Mouse (Mus musculus) heart, postnatal 25 days (tissue): ENCODE results near the gene Arhgap45. TPM values are rescaled to one million over a fixed set of nuclear protein-coding genes. Genes with fewer than 3 reads are reported as not detected.

Source experiments
- DNase-seq: peaks from one replicate; pipeline ENCODE4 v3.0.0; 2022; ENCODE audit warnings: low spot score
- intact Hi-C: fragments of 180-260 bp; cut with DNase I; formaldehyde crosslinking; loops from one replicate; pipeline ENCODE4 v1.15.1; 2025
- total RNA-seq, 2 experiments: library from RNA; stranded (reverse); gene quantifications; 2 replicates each; pipeline ENCODE4 v1.2.3; 2021

Gene Arhgap45
- total RNA-seq, 2 experiments from 2014 or later = 4.7 to 4.9 TPM

GRCm38 (mm10) chr10:79985334-79986231, 30.9 kb upstream of the Arhgap45 start:
- DNase-seq = peak; percentile 58

GRCm38 (mm10) chr10:79986232-79986878, 30.1 kb upstream of the Arhgap45 start:
- no peak for DNase-seq
- intact Hi-C loops = loop anchor here (2.0 to 5.0 kb wide), 2 partner anchors 128 to 151 kb away; partner anchors contain the start of genes Atp5d and Stk11

More at GRCm38 (mm10) chr10:79985334-79986231, 30.9 kb upstream of the Arhgap45 start:
- intact Hi-C loops = loop anchor here (2.0 to 5.0 kb wide), 2 partner anchors 129 to 152 kb away; partner anchors contain the start of genes Atp5d and Stk11

- intact Hi-C loops = loop anchor here (2.0 to 5.0 kb wide), 2 partner anchors 128 to 150 kb away; partner anchors contain the start of genes Atp5d and Stk11
- DNase-seq = peak; percentile 71
Measured at GRCm38 (mm10) chr10:79986963-79987362, 29.5 kb upstream of the Arhgap45 start.

DNA sequence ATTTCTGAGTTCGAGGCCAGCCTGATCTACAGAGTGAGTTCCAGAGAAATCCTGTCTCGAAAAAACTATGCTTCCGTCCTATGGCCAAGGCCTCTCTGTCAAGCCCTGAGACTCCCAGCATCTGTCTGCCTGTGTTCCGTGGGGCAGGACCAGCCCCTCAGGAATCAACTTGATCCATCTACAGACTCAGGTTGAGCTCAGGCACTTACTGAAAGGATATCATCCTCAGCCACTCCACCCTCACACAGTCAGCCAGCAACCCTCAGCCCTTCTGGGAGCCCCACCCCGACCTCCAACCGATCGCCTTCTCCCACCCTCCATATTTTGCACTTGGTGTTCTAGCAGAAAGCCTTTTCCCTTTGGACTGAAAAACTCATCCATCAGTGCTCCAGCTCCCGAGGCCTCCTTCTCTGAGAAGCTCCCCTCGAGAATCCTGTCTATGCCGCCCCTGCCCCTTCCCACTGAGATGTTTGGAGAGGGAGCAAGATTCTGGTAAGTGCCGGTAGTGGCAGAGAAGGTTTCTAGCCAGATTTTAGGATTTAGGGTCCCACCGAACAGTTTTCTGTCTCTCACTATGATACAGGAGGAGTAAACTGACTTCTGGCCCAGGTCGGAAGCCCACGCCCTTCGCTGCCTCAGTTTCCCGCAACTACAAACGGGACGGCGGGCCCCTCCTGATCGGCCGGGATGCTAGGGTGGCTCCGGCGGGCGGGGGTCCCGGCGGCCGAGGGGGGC, 28.5 kb upstream of the Arhgap45 start:
- intact Hi-C loops = loop anchor here (2.0 to 5.0 kb wide), 2 partner anchors 127 to 149 kb away; partner anchors contain the start of genes Atp5d and Stk11
- DNase-seq = no peak

DNA sequence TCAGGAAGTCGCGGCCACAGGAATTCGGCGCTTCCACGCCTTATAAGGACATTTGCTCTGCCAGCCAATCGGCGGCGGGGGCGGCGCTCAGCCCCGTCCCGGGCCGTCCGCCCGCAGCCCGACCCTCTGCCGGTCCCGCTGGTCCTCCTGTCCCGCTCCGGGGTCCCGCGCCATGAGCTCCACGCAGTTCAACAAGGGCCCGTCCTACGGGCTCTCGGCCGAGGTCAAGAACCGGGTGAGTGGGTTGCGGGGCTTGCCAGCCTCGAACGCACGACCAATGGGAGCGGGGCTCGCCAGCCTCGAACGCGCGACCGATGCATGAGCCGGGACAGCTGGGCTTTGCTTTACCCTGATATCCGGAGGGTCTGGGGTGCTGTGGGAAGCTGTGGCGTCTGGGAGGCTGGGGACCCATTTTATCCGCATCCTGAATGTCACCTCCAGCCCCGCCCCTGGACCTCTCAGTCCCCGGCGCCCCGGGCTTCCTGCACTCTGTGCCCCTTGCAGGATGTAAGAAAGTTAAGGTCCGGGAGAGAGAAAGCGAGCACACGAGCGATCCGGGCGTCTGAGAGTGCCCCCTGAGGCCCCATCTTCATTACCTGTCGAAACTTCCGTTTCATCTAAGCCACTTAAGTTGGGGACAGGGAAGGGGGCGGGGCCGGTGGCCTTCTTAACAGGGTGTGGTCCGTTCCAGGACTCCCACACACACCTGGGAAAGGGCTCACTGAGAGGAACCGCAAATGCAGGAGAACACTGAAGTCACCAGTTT, 27.8 kb upstream of the Arhgap45 start, which contains the start of gene Cnn2:
Gene Cnn2, plus strand, starts transcription at position 79 of the 766 bp plus-strand sequence.
- intact Hi-C loops = loop anchor here (5.0 kb wide), 1 partner anchor 149 kb away; the partner anchor contains the start of gene Atp5d
- DNase-seq = peak; percentile 76

DNA sequence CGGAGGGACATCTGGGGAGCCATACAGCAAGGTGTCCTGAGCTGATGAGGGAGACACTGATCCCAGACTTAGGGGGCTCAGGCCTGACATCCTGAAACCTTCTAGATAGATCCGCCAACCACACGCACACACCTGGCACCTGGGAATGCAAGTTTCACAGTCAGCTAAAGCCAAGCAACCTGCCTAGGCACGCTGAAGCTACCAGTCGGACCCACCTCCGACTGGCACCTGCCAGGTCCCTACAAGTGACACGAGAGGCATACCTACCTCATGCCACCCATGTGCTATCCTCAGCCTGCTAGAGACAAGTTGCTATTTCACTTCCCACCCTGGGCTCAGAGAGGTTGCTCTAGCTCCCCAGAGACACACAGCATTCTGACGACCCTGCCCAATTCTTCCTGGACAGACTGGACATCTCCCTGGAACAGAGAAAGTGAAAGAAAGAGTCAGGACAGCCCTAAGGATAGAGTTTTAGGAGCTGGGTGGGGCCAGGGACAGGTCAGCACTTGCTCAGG, 27.1 kb upstream of the Arhgap45 start:
- DNase-seq = no peak
- intact Hi-C loops = loop anchor here (5.0 kb wide), 1 partner anchor 148 kb away; the partner anchor contains the start of gene Atp5d

- no peak for DNase-seq
- intact Hi-C loops = loop anchor here (5.0 kb wide), 1 partner anchor 147 kb away; the partner anchor contains the start of gene Atp5d
Measured at GRCm38 (mm10) chr10:79989870-79990269, 26.6 kb upstream of the Arhgap45 start.

DNA sequence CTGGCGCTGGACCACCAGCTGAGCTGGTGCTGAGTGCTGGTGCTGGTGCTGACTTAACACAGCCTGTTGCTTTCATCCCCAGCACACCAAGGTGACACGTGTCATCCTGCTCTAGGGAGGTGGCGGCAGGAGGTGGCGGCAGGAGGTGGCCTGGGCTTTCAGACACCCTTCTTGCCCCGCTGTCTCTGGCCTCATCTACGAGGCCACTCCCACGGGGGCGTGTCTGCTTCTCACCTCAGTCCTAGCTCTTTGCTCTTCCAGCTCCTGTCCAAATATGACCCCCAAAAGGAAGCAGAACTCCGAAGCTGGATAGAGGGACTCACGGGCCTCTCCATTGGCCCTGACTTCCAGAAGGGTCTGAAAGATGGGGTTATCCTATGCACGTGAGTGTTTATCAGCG, 25.4 kb upstream of the Arhgap45 start:
- no peak for DNase-seq
- intact Hi-C loops = no loop called here

GRCm38 (mm10) chr10:79991548-79991947, 24.9 kb upstream of the Arhgap45 start:
- intact Hi-C loops = no loop called here
- DNase-seq = no peak

GRCm38 (mm10) chr10:79994397-79995115, 21.9 kb upstream of the Arhgap45 start:
- intact Hi-C loops = loop anchor here (5.0 kb wide), 1 partner anchor 38 kb away; no protein-coding TSS in a partner anchor
- no peak for DNase-seq

DNA sequence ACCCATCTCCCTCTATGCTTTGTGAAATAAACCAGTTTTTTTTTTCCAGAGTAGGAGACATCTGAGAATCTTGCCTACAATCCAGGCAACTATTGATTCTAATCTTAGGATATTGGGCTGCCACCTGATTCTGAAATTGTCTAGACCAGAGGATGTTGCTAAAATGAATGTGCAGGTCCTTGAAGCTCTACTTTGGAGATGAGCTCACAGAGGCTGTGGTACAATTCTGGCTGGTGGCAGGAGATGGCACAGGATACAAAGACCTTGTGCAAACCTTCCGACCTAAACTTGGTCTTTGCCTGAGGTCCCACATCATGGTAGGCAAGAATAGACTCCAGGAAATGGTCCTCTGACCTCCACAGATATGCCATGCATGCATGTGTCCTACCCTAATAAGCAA, 20.8 kb upstream of the Arhgap45 start:
- intact Hi-C loops = loop anchor here (5.0 kb wide), 1 partner anchor 37 kb away; no protein-coding TSS in a partner anchor
- no peak for DNase-seq

- intact Hi-C loops = loop anchor here (5.0 kb wide), 1 partner anchor 36 kb away; no protein-coding TSS in a partner anchor
Measured at GRCm38 (mm10) chr10:79996272-79997033, 20.0 kb upstream of the Arhgap45 start, which contains the start of gene Abca7. Abca7 (plus strand) TSS chr10:79996494.

GRCm38 (mm10) chr10:79997034-79997760, 19.3 kb upstream of the Arhgap45 start:
- intact Hi-C loops = loop anchor here (5.0 kb wide), 1 partner anchor 35 kb away; no protein-coding TSS in a partner anchor
- peak; percentile 60 for DNase-seq

More at GRCm38 (mm10) chr10:79996272-79997033, 20.0 kb upstream of the Arhgap45 start, which contains the start of gene Abca7:
- peak; percentile 92 for DNase-seq

GRCm38 (mm10) chr10:79997819-79998218, 18.6 kb upstream of the Arhgap45 start:
- intact Hi-C loops = loop anchor here (5.0 kb wide), 1 partner anchor 34 kb away; no protein-coding TSS in a partner anchor
- DNase-seq = no peak

DNA sequence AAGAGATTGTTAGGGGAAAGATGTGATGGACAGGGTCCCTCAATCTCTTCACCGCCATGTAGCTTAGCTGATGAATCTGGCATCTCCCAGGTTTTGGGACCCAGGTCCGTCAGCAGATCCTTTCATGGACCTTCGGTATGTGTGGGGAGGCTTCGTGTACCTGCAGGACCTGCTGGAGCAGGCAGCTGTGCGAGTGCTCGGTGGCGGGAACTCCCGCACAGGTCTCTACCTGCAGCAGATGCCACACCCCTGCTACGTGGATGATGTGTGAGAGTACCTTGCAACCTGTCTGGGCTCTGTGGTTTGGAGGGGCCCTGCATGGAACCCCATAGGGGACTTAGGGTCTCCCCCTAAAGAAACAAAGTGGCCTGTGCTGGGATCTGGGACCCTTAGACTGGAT, 14.5 kb upstream of the Arhgap45 start:
- intact Hi-C loops = no loop called here
- no peak for DNase-seq

- DNase-seq = no peak
- intact Hi-C loops = no loop called here
Measured at GRCm38 (mm10) chr10:80002829-80003228, 13.6 kb upstream of the Arhgap45 start.
